Mouse (Mus musculus) MEL (cell line): ENCODE measurements around the gene Pnmal1. TPM values are rescaled to one million over a fixed set of nuclear protein-coding genes. Genes with fewer than 3 reads are reported as not detected.

Experiments used
- DNase-seq: peaks from one replicate; pipeline ENCODE4 v3.0.0; 2011; ENCODE audit warnings: low read depth, low spot score
- H3K27ac ChIP-seq: 2 replicates; pipeline ENCODE4 v1.5.1; 2012; ENCODE audit warnings: low read depth, mild to moderate bottlenecking, control low read depth, low read length, moderate library complexity; ENCODE audit not compliant: control insufficient read depth
- H3K27me3 ChIP-seq, 2 experiments: fragments of 150-350 bp in 1 of 2; sonication (generic) in 1 of 2; 2 replicates each; pipeline ENCODE4 v1.6.1; 2012; ENCODE audit warnings: low read length in 2 of 2, mild to moderate bottlenecking in 2 of 2, improper control_type of control experiment in 1 of 2, moderate library complexity in 1 of 2; ENCODE audit not compliant: insufficient read depth in 2 of 2, control insufficient read depth in 1 of 2
- H3K36me3 ChIP-seq, 2 experiments: 2 replicates each; pipeline ENCODE4 v1.6.1; 2012 to 2014; ENCODE audit warnings: low read length in 2 of 2, improper control_type of control experiment in 1 of 2, inconsistent platforms in 1 of 2, mild to moderate bottlenecking in 1 of 2; ENCODE audit not compliant: insufficient read depth in 2 of 2, control insufficient read depth in 1 of 2
- H3K4me1 ChIP-seq, 2 experiments: fragments of 150-350 bp in 1 of 2; sonication (generic) in 1 of 2; 2 replicates each; pipeline ENCODE4 v1.6.1; 2012; ENCODE audit warnings: low read length in 2 of 2, improper control_type of control experiment in 1 of 2, mild to moderate bottlenecking in 1 of 2; ENCODE audit not compliant: insufficient read depth in 2 of 2, control insufficient read depth in 1 of 2
- H3K4me3 ChIP-seq, 2 experiments: fragments of 150-350 bp in 1 of 2; sonication (generic) in 1 of 2; 2 replicates each; pipeline ENCODE4 v1.5.1; 2012; ENCODE audit warnings: low read depth in 2 of 2, low read length in 2 of 2, mild to moderate bottlenecking in 2 of 2, moderate library complexity in 2 of 2, control low read depth in 1 of 2, improper control_type of control experiment in 1 of 2; ENCODE audit not compliant: control insufficient read depth in 1 of 2, insufficient read depth in 1 of 2
- H3K79me2 ChIP-seq: 2 replicates; pipeline ENCODE4 v1.6.1; 2012; ENCODE audit warnings: mild to moderate bottlenecking, low read length, moderate library complexity; ENCODE audit not compliant: control insufficient read depth, poor library complexity, insufficient read depth
- H3K9ac ChIP-seq: 2 replicates; pipeline ENCODE4 v1.6.1; 2012; ENCODE audit warnings: low read depth, mild to moderate bottlenecking, control low read depth, low read length, moderate library complexity; ENCODE audit not compliant: control insufficient read depth, poor library complexity, severe bottlenecking
- H3K9me3 ChIP-seq: fragments of 150-350 bp; sonication (generic); replicated peaks from 2 replicates; pipeline ENCODE4 v1.6.1; 2012; ENCODE audit warnings: mild to moderate bottlenecking, low read length, improper control_type of control experiment, moderate library complexity; ENCODE audit not compliant: insufficient read depth
- BHLHE40 ChIP-seq: IDR thresholded peaks from 2 replicates; pipeline ENCODE4 v1.6.1; 2012; ENCODE audit warnings: low read depth, mild to moderate bottlenecking, inconsistent platforms, low read length, improper control_type of control experiment, borderline replicate concordance
- CTCF ChIP-seq, 3 experiments: IDR thresholded peaks in 2 of 3; conservative IDR thresholded peaks in 1 of 3; 2 replicates each; pipeline ENCODE4 v1.5.1; 2011 to 2012; ENCODE audit warnings: low read length in 3 of 3, low read depth in 2 of 3, mild to moderate bottlenecking in 2 of 3, improper control_type of control experiment in 1 of 3, inconsistent platforms in 1 of 3, mixed read lengths in 1 of 3, moderate library complexity in 1 of 3; ENCODE audit not compliant: control insufficient read depth in 1 of 3, insufficient read depth in 1 of 3, poor library complexity in 1 of 3, severe bottlenecking in 1 of 3
- E2F4 ChIP-seq: IDR thresholded peaks from 2 replicates; pipeline ENCODE4 v1.6.1; 2011; ENCODE audit warnings: low read depth, low read length, improper control_type of control experiment, borderline replicate concordance
- EP300 ChIP-seq, 2 experiments: IDR thresholded peaks; 2 replicates each; pipeline ENCODE4 v1.6.1; 2011; ENCODE audit warnings: improper control_type of control experiment in 2 of 2, low read length in 2 of 2, low read depth in 1 of 2, mild to moderate bottlenecking in 1 of 2
- GABPA ChIP-seq: IDR thresholded peaks from 2 replicates; pipeline ENCODE4 v1.6.1; 2012; ENCODE audit warnings: low read depth, mild to moderate bottlenecking, inconsistent platforms, low read length, improper control_type of control experiment, moderate library complexity
- HCFC1 ChIP-seq: IDR thresholded peaks from 2 replicates; pipeline ENCODE4 v1.6.1; 2012; ENCODE audit warnings: low read depth, mild to moderate bottlenecking, inconsistent platforms, low read length, improper control_type of control experiment, moderate library complexity
- MAX ChIP-seq: IDR thresholded peaks from 2 replicates; pipeline ENCODE4 v1.6.1; 2011; ENCODE audit warnings: low read length, improper control_type of control experiment
- MXI1 ChIP-seq: IDR thresholded peaks from 2 replicates; pipeline ENCODE4 v1.6.1; 2011; ENCODE audit warnings: mild to moderate bottlenecking, low read depth, low read length, improper control_type of control experiment
- MYB ChIP-seq: IDR thresholded peaks from 2 replicates; pipeline ENCODE4 v1.6.1; 2011; ENCODE audit warnings: mild to moderate bottlenecking, low read depth, low read length, improper control_type of control experiment
- MYC ChIP-seq: IDR thresholded peaks from 2 replicates; pipeline ENCODE4 v1.6.1; 2011; ENCODE audit warnings: low read depth, mild to moderate bottlenecking, low read length, improper control_type of control experiment, moderate library complexity
- NELFE ChIP-seq: IDR thresholded peaks from 2 replicates; pipeline ENCODE4 v1.6.1; 2011; ENCODE audit warnings: low read depth, low read length, improper control_type of control experiment
- POLR2A ChIP-seq, 2 experiments: IDR thresholded peaks; 2 replicates each; pipeline ENCODE4 v1.6.1; 2011 to 2012; ENCODE audit warnings: low read length in 2 of 2, mild to moderate bottlenecking in 2 of 2, control low read depth in 1 of 2, improper control_type of control experiment in 1 of 2, low read depth in 1 of 2, moderate library complexity in 1 of 2; ENCODE audit not compliant: control insufficient read depth in 1 of 2, insufficient read depth in 1 of 2, poor library complexity in 1 of 2
- POLR2AphosphoS2 ChIP-seq: IDR thresholded peaks from 2 replicates; pipeline ENCODE4 v1.6.1; 2011; ENCODE audit warnings: low read length, improper control_type of control experiment
- RAD21 ChIP-seq: IDR thresholded peaks from 2 replicates; pipeline ENCODE4 v1.6.1; 2011; ENCODE audit warnings: mild to moderate bottlenecking, low read depth, low read length, improper control_type of control experiment
- RCOR1 ChIP-seq: IDR thresholded peaks from 2 replicates; pipeline ENCODE4 v1.6.1; 2012; ENCODE audit warnings: low read depth, mild to moderate bottlenecking, inconsistent platforms, low read length, improper control_type of control experiment
- SMC3 ChIP-seq: IDR thresholded peaks from 2 replicates; pipeline ENCODE4 v1.6.1; 2011; ENCODE audit warnings: low read depth, low read length, improper control_type of control experiment
- TBP ChIP-seq: IDR thresholded peaks from 2 replicates; pipeline ENCODE4 v1.8.0; 2011; ENCODE audit warnings: low read depth, low read length, improper control_type of control experiment
- UBTF ChIP-seq: IDR thresholded peaks from 2 replicates; pipeline ENCODE4 v1.6.1; 2012; ENCODE audit warnings: low read depth, mild to moderate bottlenecking, inconsistent platforms, low read length, improper control_type of control experiment, moderate library complexity, borderline replicate concordance; ENCODE audit not compliant: insufficient read depth
- USF2 ChIP-seq, 2 experiments: IDR thresholded peaks; 2 replicates each; pipeline ENCODE4 v1.6.1; 2011 to 2012; ENCODE audit warnings: improper control_type of control experiment in 2 of 2, low read length in 2 of 2, borderline replicate concordance in 1 of 2, inconsistent platforms in 1 of 2, low read depth in 1 of 2, mild to moderate bottlenecking in 1 of 2; ENCODE audit not compliant: insufficient read depth in 1 of 2
- ZC3H11A ChIP-seq: IDR thresholded peaks from 2 replicates; pipeline ENCODE4 v1.6.1; 2012; ENCODE audit warnings: low read depth, mild to moderate bottlenecking, inconsistent platforms, low read length, improper control_type of control experiment
- ZMIZ1 ChIP-seq: IDR thresholded peaks from 2 replicates; pipeline ENCODE4 v1.6.1; 2012; ENCODE audit warnings: low read depth, mild to moderate bottlenecking, inconsistent platforms, low read length, improper control_type of control experiment, moderate library complexity
- polyA plus RNA-seq, 2 experiments: library from polyadenylated mRNA; stranded (reverse) in 1 of 2; unstranded in 1 of 2; fragments of >175 nt in 1 of 2; fragments of >200 nt in 1 of 2; gene quantifications; 2 replicates each; pipeline versions ENCODE4 v1.2.1 to v1.2.4; 2012; ENCODE audit warnings: low replicate concordance in 2 of 2, low read depth in 1 of 2; ENCODE audit not compliant: insufficient read length in 2 of 2, insufficient read depth in 1 of 2, missing spikeins in 1 of 2
- total RNA-seq: library from RNA; depleted of rRNA; stranded (reverse); fragments of 300-350 nt; gene quantifications from 2 replicates; pipeline ENCODE4 v1.2.3, GENCODE M21; 2012

The Pnmal1 gene
- total and polyA plus RNA-seq, 3 experiments: 0.19 to 0.53 TPM; not detected in 1

GRCm38 (mm10) chr7:16948923-16949458 lies 10.5 kb upstream of the Pnmal1 start:
- Histone ChIP-seq H3K79me2 (no peaks in the 10 kb centered on the region; the same call in 1 of the 2 replicates), H3K9ac (no peak overlapping the region), H3K27ac (no peak overlapping the region), H3K9me3 (no peaks in the 10 kb centered on the region), H3K36me3 (no peaks in the 10 kb centered on the region; a peak in 1 of 4 replicates), H3K27me3 (no peaks in the 10 kb centered on the region), H3K4me3 (no peak overlapping the region), H3K4me1 (peaks cover 0 to 5% of the 10 kb centered on the region in 2 experiments; a peak in 1 of 4 replicates)
- no peak for TF ChIP-seq MXI1
- TF ChIP-seq POLR2AphosphoS2: no peak
- TF ChIP-seq GABPA: no peak
- no peak for TF ChIP-seq BHLHE40
- TF ChIP-seq RCOR1: no peak
- no peak for TF ChIP-seq HCFC1
- no peak for TF ChIP-seq ZMIZ1
- TF ChIP-seq CTCF (IDR thresholded peaks at IDR 0.05 in 2 of 3, conservative IDR thresholded peaks at IDR 0.05 in 1 of 3; ENCODE audit: control insufficient read depth in 1 of 3, insufficient read depth in 1 of 3, low read depth in 2 of 3, low read length in 3 of 3, poor library complexity in 1 of 3, severe bottlenecking in 1 of 3): no peak
- TF ChIP-seq MAX: no peak
- no peak for TF ChIP-seq MYC
- no peak for TF ChIP-seq USF2 (IDR thresholded peaks at IDR 0.05; ENCODE audit: borderline replicate concordance in 1 of 2, insufficient read depth in 1 of 2, low read depth in 1 of 2, low read length in 2 of 2)
- DNase-seq: no peak

GRCm38 (mm10) chr7:16949908-16950841 lies 9.3 kb upstream of the Pnmal1 start:
- no peaks in the 10 kb centered on the region for H3K9me3 ChIP-seq
- no peaks in the 10 kb centered on the region for H3K27me3 ChIP-seq
- TF ChIP-seq POLR2A (IDR thresholded peaks at IDR 0.05; ENCODE audit: control insufficient read depth in 1 of 2, insufficient read depth in 1 of 2, low read depth in 1 of 2, low read length in 2 of 2, poor library complexity in 1 of 2) (peak; percentile 41 to 55; a peak in 3 of 4 replicates), MYB (peak; percentile 96), ZC3H11A (peak; percentile 61), RAD21 (peak; percentile 71), E2F4 (no peak), CTCF (IDR thresholded peaks at IDR 0.05 in 2 of 3, conservative IDR thresholded peaks at IDR 0.05 in 1 of 3; ENCODE audit: control insufficient read depth in 1 of 3, insufficient read depth in 1 of 3, low read depth in 2 of 3, low read length in 3 of 3, poor library complexity in 1 of 3, severe bottlenecking in 1 of 3) (peak; percentile 80 to 91 (median 85)), TBP (0 out of 2 replicates have a peak, but pooled peaks have one; percentile 9), MXI1 (no peak), GABPA (no peak), MAX (peak; percentile 11; the same call in 1 of the 2 replicates), BHLHE40 (no peak), HCFC1 (0 out of 2 replicates have a peak, but pooled peaks have one; percentile 13), NELFE (peak; percentile 50; the same call in 1 of the 2 replicates), EP300 (IDR thresholded peaks at IDR 0.05; ENCODE audit: low read depth in 1 of 2, low read length in 2 of 2) (peak in 1 of 2 experiments; percentile 2; a peak in 1 of 4 replicates), SMC3 (peak; percentile 56), UBTF (no peak)
- H3K9ac ChIP-seq: peak overlapping the region; percentile 63
- H3K4me3 ChIP-seq: peak overlapping the region; percentile 59 to 60
- peaks cover 0 to 5% of the 10 kb centered on the region in 2 experiments; a peak in 1 of 4 replicates for H3K4me1 ChIP-seq
- no peaks in the 10 kb centered on the region; the same call in 1 of the 2 replicates for H3K79me2 ChIP-seq
- peak overlapping the region; percentile 31 for H3K27ac ChIP-seq
- peak; percentile 89 for DNase-seq
- no peaks in the 10 kb centered on the region; a peak in 1 of 4 replicates for H3K36me3 ChIP-seq
